Mouse (Mus musculus) spleen, postnatal 14 days (tissue): ENCODE data around the gene Pdcd6ip.

Experiments used
- DNase-seq, 2 experiments: peaks; one replicate each; pipeline ENCODE4 v3.0.0; 2021 to 2022; ENCODE audit warnings: low spot score in 2 of 2

Pdcd6ip gene

GRCm38 (mm10) chr9:113626730-113627129 lies 81.3 kb downstream of the Pdcd6ip start:
- DNase-seq: no peak

DNA sequence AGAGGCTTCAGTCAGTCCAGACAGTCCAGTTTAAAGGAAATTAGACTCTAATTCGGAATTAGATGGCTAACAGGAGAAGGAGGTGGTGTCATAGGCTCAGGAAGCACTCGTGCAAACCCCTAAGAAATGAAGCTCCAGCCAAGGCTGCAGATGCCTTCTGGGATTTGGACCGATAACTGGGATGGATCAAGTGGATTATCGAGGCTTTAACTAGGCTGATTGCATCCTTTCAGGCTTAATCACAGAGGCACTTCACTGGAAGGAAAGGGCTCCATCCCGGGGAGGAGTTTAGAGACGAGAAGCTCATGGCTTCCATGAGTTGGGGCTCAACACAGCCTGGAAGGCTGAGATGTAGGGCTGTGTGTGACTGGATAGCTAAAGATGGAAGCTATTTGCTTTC lies 84.0 kb downstream of the Pdcd6ip start:
- no peak for DNase-seq

- DNase-seq: no peak
Measured at GRCm38 (mm10) chr9:113617081-113617480, 91.0 kb downstream of the Pdcd6ip start.

- DNase-seq: no peak
Measured at GRCm38 (mm10) chr9:113610776-113611175, 97.3 kb downstream of the Pdcd6ip start.

GRCm38 (mm10) chr9:113602140-113602539 lies 105.9 kb downstream of the Pdcd6ip start:
- DNase-seq: no peak
